Mouse (Mus musculus) small intestine, adult 10 weeks (tissue): ENCODE data around the gene Gng8. TPM values are rescaled to one million over a fixed set of nuclear protein-coding genes. Genes with fewer than 3 reads are reported as not detected.

ENCODE experiments used
- polyA plus RNA-seq: library from polyadenylated mRNA; stranded (reverse); fragments of 350-450 nt; fragmentation: Illumina TruSeq; extraction: RNeasy Lipid Tissue Mini Kit (QIAGEN cat#74804); gene quantifications from one replicate; pipeline ENCODE4 v1.2.3, GENCODE M21; 2014; ENCODE audit warnings: low replicate concordance

The Gng8 gene
- polyA plus RNA-seq: not detected

GRCm38 (mm10) chr7:16891641-16892351 is at the start of gene Gng8:
Gene Gng8, plus strand, starts transcription at chr7:16891786.

GRCm38 (mm10) chr7:16842645-16843063 is 48.9 kb upstream of the Gng8 start, which contains the start of gene Prkd2:
Gene Prkd2, plus strand, starts transcription at chr7:16842902.

GRCm38 (mm10) chr7:16875310-16875325 is 16.5 kb upstream of the Gng8 start, which contains the start of gene Dact3:
Gene Dact3, plus strand, starts transcription at chr7:16875317.

GRCm38 (mm10) chr7:16906281-16906680 is 14.7 kb downstream of the Gng8 start, which contains the start of gene Ptgir:
Gene Ptgir, plus strand, starts transcription at chr7:16906490.

GRCm38 (mm10) chr7:16924037-16924834 is 32.6 kb downstream of the Gng8 start, which contains the start of gene Calm3:
Gene Calm3, minus strand, starts transcription at chr7:16924114.

GRCm38 (mm10) chr7:16944061-16944807 is 52.6 kb downstream of the Gng8 start, which contains the start of gene Pnmal2:
Gene Pnmal2, plus strand, starts transcription at chr7:16944682.

Other genes starting within 250 kb of the Gng8 start
- not detected for gene Ceacam15, start 216.1 kb upstream of the Gng8 start, polyA plus RNA-seq
- not detected for gene Ceacam9, start 169.9 kb upstream of the Gng8 start, polyA plus RNA-seq
- gene Ap2s1, start 153.4 kb upstream of the Gng8 start, polyA plus RNA-seq: 62.1 TPM
- gene Slc1a5, start 110.4 kb upstream of the Gng8 start, polyA plus RNA-seq: 17.6 TPM
- 8.1 TPM for gene Strn4, start 75.9 kb upstream of the Gng8 start, polyA plus RNA-seq
- gene Fkrp, start 75.1 kb upstream of the Gng8 start, polyA plus RNA-seq: 2.6 TPM
- gene Prkd2, start 48.9 kb upstream of the Gng8 start, polyA plus RNA-seq: 0.59 TPM
- 0.93 TPM for gene Dact3, start 16.5 kb upstream of the Gng8 start, polyA plus RNA-seq
- gene Ptgir, start 14.7 kb downstream of the Gng8 start, polyA plus RNA-seq: 0.59 TPM
- 15.4 TPM for gene Calm3, start 32.3 kb downstream of the Gng8 start, polyA plus RNA-seq
- 0.11 TPM for gene Pnmal2, start 52.9 kb downstream of the Gng8 start, polyA plus RNA-seq
- gene Pnmal1, start 67.9 kb downstream of the Gng8 start, polyA plus RNA-seq: 0.30 TPM
- 0.30 TPM for gene Gm42372, start 91.3 kb downstream of the Gng8 start, polyA plus RNA-seq
- gene Ccdc8, start 100.9 kb downstream of the Gng8 start, polyA plus RNA-seq: 0.26 TPM
- gene Ppp5c, start 136.1 kb downstream of the Gng8 start, polyA plus RNA-seq: 8.2 TPM
- gene Hif3a, start 170.6 kb downstream of the Gng8 start, polyA plus RNA-seq: 0.41 TPM
- 0.07 TPM for gene Psg16, start 182.3 kb downstream of the Gng8 start, polyA plus RNA-seq